In the genomic region with DNA sequence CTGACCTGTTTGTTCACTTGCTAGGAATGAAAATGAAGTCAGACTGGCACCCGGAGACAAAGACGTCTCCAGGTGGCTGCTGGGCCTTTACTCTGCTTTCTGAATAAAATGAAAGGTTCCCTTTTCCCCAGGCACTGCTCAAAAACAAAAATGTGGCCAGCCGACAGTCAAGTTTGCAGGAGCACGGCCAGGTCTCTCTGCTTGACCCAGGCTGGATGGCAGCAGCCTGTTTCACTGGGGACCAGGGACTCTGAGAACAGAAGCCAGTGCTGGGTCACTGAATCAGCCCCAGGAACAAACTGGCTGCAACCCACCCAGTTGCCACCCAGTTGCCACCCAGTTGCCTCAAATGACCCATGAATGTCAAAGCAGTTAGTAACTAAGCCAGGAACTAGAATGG, we compare ENCODE assay signal across 19 mouse cellular contexts.
DNase-seq lines count a peak whose midpoint lies in the region; ATAC-seq and TF ChIP-seq lines count a peak whose summit lies in the region.
"Had no signal": no experiment of that assay in that cellular context is flagged by ENCODE, and none has a peak within 500 bp of the region (broad histone marks: within the 10 kb centered on the region; RNA-seq: fewer than 3 reads in every experiment).

No protein-coding gene starts in this region.

- TF ChIP-seq CTCF in gastrocnemius, adult 2 months (IDR thresholded peaks at IDR 0.05): no peak

- no peak overlapping the region for H3K4me2 ChIP-seq in kidney, embryonic 15.5 days
- H3K4me2 ChIP-seq in neural tube, embryonic 13.5 days: no peak overlapping the region
- no peak overlapping the region for H3K4me2 ChIP-seq in neural tube, embryonic 15.5 days
- H3K4me2 ChIP-seq: forebrain, embryonic 15.5 days; heart, embryonic 11.5 days; lung, embryonic 14.5 days had no signal

- peak; percentile 15 for DNase-seq in gastrocnemius, adult 2 months
- DNase-seq in gastrocnemius, postnatal 25 days: no peak
- peak; percentile 17 to 45 for DNase-seq in kidney, adult 8-10 months
- DNase-seq in neural tube, embryonic 10.5 days (ENCODE audit: extremely low spot score, low spot score): no peak
- DNase-seq: adrenal gland, postnatal 36 days; B cell, adult 2 months; heart, postnatal 10 days; lung, embryonic 14.5 days; lung, postnatal 36 days; right cerebral cortex, postnatal 25 days; thymus, postnatal 4 days had no signal

- no peaks in the 10 kb centered on the region for H3K27me3 ChIP-seq in kidney, embryonic 15.5 days
- no peaks in the 10 kb centered on the region for H3K27me3 ChIP-seq in neural tube, embryonic 13.5 days
- H3K27me3 ChIP-seq in neural tube, embryonic 15.5 days (replicated peaks): no peaks in the 10 kb centered on the region
- H3K27me3 ChIP-seq: forebrain, embryonic 15.5 days had no signal

- H3K9ac ChIP-seq in kidney, embryonic 15.5 days: no peak overlapping the region
- H3K9ac ChIP-seq in neural tube, embryonic 13.5 days: no peak overlapping the region
- H3K9ac ChIP-seq in neural tube, embryonic 15.5 days (replicated peaks): no peak overlapping the region
- H3K9ac ChIP-seq: forebrain, embryonic 15.5 days; lung, embryonic 14.5 days had no signal

- H3K4me1 ChIP-seq in kidney, embryonic 15.5 days: no peaks in the 10 kb centered on the region
- H3K4me1 ChIP-seq in neural tube, embryonic 13.5 days (replicated peaks): no peaks in the 10 kb centered on the region; the same call in 1 of the 2 replicates
- H3K4me1 ChIP-seq in neural tube, embryonic 15.5 days: 0 out of 2 replicates have a peak, but pooled peaks cover 12% of the 10 kb centered on the region
- H3K4me1 ChIP-seq: forebrain, embryonic 15.5 days had no signal

- WGBS in kidney, embryonic 15.5 days: 68% methylated on average over 4 of the region's 4 CpGs
- WGBS in neural tube, embryonic 13.5 days: 77% methylated on average over 4 of the region's 4 CpGs
- WGBS in neural tube, embryonic 15.5 days: 81% methylated on average over 4 of the region's 4 CpGs

- no peak for ATAC-seq in kidney, embryonic 15.5 days (replicated peaks; ENCODE audit: low FRiP score)
- no peak for ATAC-seq in neural tube, embryonic 13.5 days (ENCODE audit: low read depth)
- no peak for ATAC-seq in neural tube, embryonic 15.5 days (ENCODE audit: low FRiP score)
- no peak for ATAC-seq in erythroid progenitor cell, adult 5-6 weeks (replicated peaks; ENCODE audit: low FRiP score, poor library complexity, severe bottlenecking)
- ATAC-seq: forebrain, embryonic 15.5 days had no signal

- H3K4me3 ChIP-seq in gastrocnemius, adult 2 months: no peak overlapping the region
- no peak overlapping the region for H3K4me3 ChIP-seq in kidney, embryonic 15.5 days (replicated peaks)
- no peak overlapping the region for H3K4me3 ChIP-seq in neural tube, embryonic 13.5 days
- no peak overlapping the region for H3K4me3 ChIP-seq in neural tube, embryonic 15.5 days (replicated peaks)
- H3K4me3 ChIP-seq: embryonic facial prominence, embryonic 10.5 days; forebrain, embryonic 15.5 days; myocyte had no signal

- H3K9me3 ChIP-seq in kidney, embryonic 15.5 days (replicated peaks): no peaks in the 10 kb centered on the region
- H3K9me3 ChIP-seq in neural tube, embryonic 13.5 days: no peaks in the 10 kb centered on the region
- no peaks in the 10 kb centered on the region for H3K9me3 ChIP-seq in neural tube, embryonic 15.5 days (replicated peaks)
- H3K9me3 ChIP-seq: embryonic facial prominence, embryonic 10.5 days; forebrain, embryonic 15.5 days had no signal

- H3K27ac ChIP-seq in gastrocnemius, adult 2 months: peak overlapping the region; percentile 5; the same call in 1 of the 2 replicates
- no peak overlapping the region for H3K27ac ChIP-seq in kidney, embryonic 15.5 days
- peak overlapping the region; percentile 20; the same call in 1 of the 2 replicates for H3K27ac ChIP-seq in neural tube, embryonic 13.5 days (replicated peaks)
- peak overlapping the region; percentile 28; the same call in 1 of the 2 replicates for H3K27ac ChIP-seq in neural tube, embryonic 15.5 days (replicated peaks)
- H3K27ac ChIP-seq: embryonic facial prominence, embryonic 10.5 days had no signal

- peaks cover 75% of the 10 kb centered on the region for H3K36me3 ChIP-seq in kidney, embryonic 15.5 days
- peaks cover 43% of the 10 kb centered on the region for H3K36me3 ChIP-seq in neural tube, embryonic 13.5 days
- peaks cover 36% of the 10 kb centered on the region for H3K36me3 ChIP-seq in neural tube, embryonic 15.5 days

- intact Hi-C loops in gastrocnemius, adult 2 months (cut with DNase I): no loop called here

Comparison
In these comparisons a context has a peak if more than half of its experiments do, and no peak if none do; other contexts are left out.
1. DNase-seq: peak in gastrocnemius, adult 2 months (single experiment) and kidney, adult 8-10 months (2 of 2); none in gastrocnemius, postnatal 25 days (single experiment) and neural tube, embryonic 10.5 days (single experiment).